Mouse (Mus musculus) intestine, postnatal 0 days (tissue): ENCODE results near the gene Ltc4s. TPM values are rescaled to one million over a fixed set of nuclear protein-coding genes. Genes with fewer than 3 reads are reported as not detected.

ENCODE experiments used
- ATAC-seq: fragments of 200-750 bp; cut with Nextera tagmentation; 2 replicates; pipeline ENCODE4 v1.8.0; 2017; ENCODE audit warnings: mild to moderate bottlenecking, moderate TSS enrichment, moderate library complexity
- H3K27ac ChIP-seq: fragments of 300-500 bp; sonication (generic); 2 replicates; pipeline ENCODE4 v1.5.1; 2014; ENCODE audit warnings: mild to moderate bottlenecking, low read depth, low read length, moderate library complexity
- H3K27me3 ChIP-seq: fragments of 300-500 bp; sonication (generic); replicated peaks from 2 replicates; pipeline ENCODE4 v1.6.1; 2014; ENCODE audit warnings: low read length, mixed read lengths; ENCODE audit not compliant: control insufficient read depth, insufficient read depth
- H3K36me3 ChIP-seq: fragments of 300-500 bp; sonication (generic); 2 replicates; pipeline ENCODE4 v1.6.1; 2014; ENCODE audit warnings: mild to moderate bottlenecking, moderate library complexity; ENCODE audit not compliant: control insufficient read depth, insufficient read depth
- H3K4me1 ChIP-seq: fragments of 300-500 bp; sonication (generic); replicated peaks from 2 replicates; pipeline ENCODE4 v1.6.1; 2014; ENCODE audit warnings: antibody characterized with exemption, low read length, mixed read lengths; ENCODE audit not compliant: control insufficient read depth, insufficient read depth
- H3K4me2 ChIP-seq: fragments of 300-500 bp; sonication (generic); replicated peaks from 2 replicates; pipeline ENCODE4 v1.6.1; 2014; ENCODE audit warnings: low read depth, mild to moderate bottlenecking, moderate library complexity
- H3K4me3 ChIP-seq: fragments of 300-500 bp; sonication (generic); 2 replicates; pipeline ENCODE4 v1.5.1; 2014; ENCODE audit warnings: low read depth, low read length
- H3K9ac ChIP-seq: fragments of 300-500 bp; sonication (generic); 2 replicates; pipeline ENCODE4 v1.6.1; 2014; ENCODE audit warnings: mild to moderate bottlenecking, low read depth, low read length
- H3K9me3 ChIP-seq: fragments of 300-500 bp; sonication (generic); 2 replicates; pipeline ENCODE4 v1.6.1; 2016; ENCODE audit warnings: mixed run types; ENCODE audit not compliant: control insufficient read depth
- CTCF ChIP-seq: sonication (generic); IDR thresholded peaks from 2 replicates; pipeline ENCODE4 v1.5.1; 2016; ENCODE audit warnings: low read depth, mild to moderate bottlenecking, control low read depth, antibody characterized with exemption, moderate library complexity
- WGBS: fragments of 180-500 bp; shearing (Covaris S2); extraction: QIAGEN DNeasy Blood & Tissue Kit; methylation state at CpG from one replicate; pipeline ENCODE4 v1.1.7; 2014; 5-methylcytosine and 5-hydroxymethylcytosine counted together
- polyA plus RNA-seq: library from polyadenylated mRNA; unstranded; fragments of >200 nt; fragmentation: Nextera tagmentation; extraction: Ambion mirVana; gene quantifications from 2 replicates; pipeline ENCODE4 v1.2.1, GENCODE M21; 2015

Ltc4s gene
- polyA plus RNA-seq, 1 experiment from 2014 or later = 39.5 TPM

DNA sequence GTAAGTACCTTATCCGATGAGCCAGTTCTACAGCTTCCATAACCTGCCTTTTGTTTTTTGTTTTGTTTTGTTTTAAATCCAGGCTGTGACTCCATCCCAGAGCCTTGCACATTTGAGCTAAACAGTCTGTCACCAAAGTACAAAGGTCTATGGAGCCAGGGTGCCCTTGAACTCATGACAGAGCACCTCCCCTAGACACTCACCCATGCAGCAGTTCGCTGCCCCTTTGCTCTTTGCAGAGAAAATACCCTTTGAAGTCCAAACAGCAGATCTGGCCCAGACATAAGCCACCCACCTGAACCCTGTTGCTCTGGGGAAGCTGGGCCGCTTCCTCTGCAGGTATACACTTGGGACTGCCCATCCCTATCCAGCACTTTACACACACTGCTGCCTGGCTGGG is 36.8 kb downstream of the Ltc4s start:
- Histone ChIP-seq H3K27ac (peak overlapping the region; percentile 46; the same call in 1 of the 2 replicates), H3K9me3 (no peaks in the 10 kb centered on the region), H3K27me3 (no peaks in the 10 kb centered on the region), H3K36me3 (peaks cover 84% of the 10 kb centered on the region), H3K4me1 (no peaks in the 10 kb centered on the region), H3K4me3 (no peak overlapping the region), H3K9ac (no peak overlapping the region), H3K4me2 (no peak overlapping the region)
- no peak for ATAC-seq
- WGBS = 85% methylated on average over 3 of the region's 3 CpGs
- no peak for TF ChIP-seq CTCF

DNA sequence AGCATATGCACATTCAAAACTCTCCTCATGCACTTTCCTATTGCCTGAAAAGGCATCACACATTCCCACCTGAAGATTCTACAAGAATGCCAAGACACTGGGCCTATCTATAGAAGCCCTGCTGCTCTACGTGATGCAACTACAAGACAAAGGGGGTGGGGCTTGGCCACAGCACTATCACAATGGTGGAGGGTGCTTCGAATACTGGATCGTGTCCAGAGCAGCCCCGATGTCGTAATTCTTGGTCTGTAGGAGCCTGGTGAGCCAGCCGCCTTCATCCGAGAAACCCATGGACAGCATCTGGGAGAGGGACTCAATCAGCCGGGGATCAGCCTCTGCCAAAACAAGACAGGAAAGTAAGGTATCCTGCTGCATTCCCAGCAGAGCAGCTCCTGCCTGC is 37.8 kb downstream of the Ltc4s start:
- H3K4me2 ChIP-seq = no peak overlapping the region
- H3K36me3 ChIP-seq = peaks cover 74% of the 10 kb centered on the region
- H3K27me3 ChIP-seq = no peaks in the 10 kb centered on the region
- H3K4me1 ChIP-seq = no peaks in the 10 kb centered on the region
- no peaks in the 10 kb centered on the region for H3K9me3 ChIP-seq
- no peak overlapping the region for H3K27ac ChIP-seq
- no peak for TF ChIP-seq CTCF
- no peak for ATAC-seq
- H3K4me3 ChIP-seq = no peak overlapping the region
- 75% methylated on average over 8 of the region's 8 CpGs for WGBS
- H3K9ac ChIP-seq = no peak overlapping the region

DNA sequence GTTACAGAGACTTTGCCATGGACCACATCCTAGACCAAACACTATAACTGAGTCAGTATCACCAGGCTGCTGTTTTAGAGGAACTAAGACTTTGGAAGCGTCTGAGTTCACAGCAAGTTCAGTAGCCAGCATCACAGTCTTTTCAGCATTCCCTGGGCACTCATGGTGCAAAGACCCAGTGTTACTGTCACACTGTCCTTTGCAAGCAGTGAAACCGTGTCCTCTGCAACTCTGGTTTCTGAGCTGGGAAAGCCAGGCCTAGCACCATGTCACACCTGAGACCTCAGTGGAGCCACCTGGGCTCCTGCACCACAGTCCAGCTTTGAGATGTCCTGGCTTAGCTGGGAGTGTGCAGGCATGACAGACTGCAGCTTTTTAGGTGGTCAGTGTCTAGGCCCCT is 39.5 kb downstream of the Ltc4s start:
- no peak for ATAC-seq
- 93% methylated on average over 2 of the region's 2 CpGs for WGBS
- H3K27me3 ChIP-seq = no peaks in the 10 kb centered on the region
- no peak for TF ChIP-seq CTCF
- H3K4me1 ChIP-seq = no peaks in the 10 kb centered on the region
- no peak overlapping the region for H3K9ac ChIP-seq
- H3K4me3 ChIP-seq = no peak overlapping the region
- no peaks in the 10 kb centered on the region for H3K9me3 ChIP-seq
- no peak overlapping the region for H3K4me2 ChIP-seq
- peaks cover 57% of the 10 kb centered on the region for H3K36me3 ChIP-seq
- 0 out of 2 replicates have a peak overlapping the region, but pooled peaks have one; percentile 15 for H3K27ac ChIP-seq

DNA sequence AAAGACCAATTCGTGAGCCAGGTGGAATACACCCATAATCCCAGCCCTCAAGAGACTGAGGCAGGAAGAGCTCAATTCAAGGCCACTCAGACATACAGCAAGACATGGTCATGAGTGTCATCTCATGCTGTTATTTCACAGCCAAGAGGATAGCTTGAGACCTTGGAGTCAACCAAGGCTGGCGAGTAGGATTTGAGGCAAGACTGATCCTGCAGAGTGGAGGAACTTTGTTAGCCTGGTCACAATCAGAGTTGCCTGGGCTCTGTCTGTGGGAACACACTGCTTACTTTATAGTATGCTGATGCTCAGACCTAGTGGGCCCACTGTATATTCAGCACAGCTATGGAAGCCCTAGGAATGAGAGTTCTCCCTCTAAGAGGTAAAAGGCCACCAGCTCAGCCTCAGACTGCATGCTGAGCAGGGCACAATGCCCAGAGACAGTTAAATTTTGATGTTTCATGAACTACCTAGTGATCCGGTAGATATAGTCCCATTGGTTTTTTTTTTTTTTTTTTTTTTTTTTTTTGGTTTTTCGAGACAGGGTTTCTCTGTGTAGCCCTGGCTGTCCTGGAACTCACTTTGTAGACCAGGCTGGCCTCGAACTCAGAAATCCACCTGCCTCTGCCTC is 40.1 kb downstream of the Ltc4s start:
- peaks cover 53% of the 10 kb centered on the region for H3K36me3 ChIP-seq
- 83% methylated on average over 4 of the region's 5 CpGs for WGBS
- H3K4me3 ChIP-seq = no peak overlapping the region
- H3K27me3 ChIP-seq = no peaks in the 10 kb centered on the region
- H3K9ac ChIP-seq = no peak overlapping the region
- peak overlapping the region; percentile 66; the same call in 1 of the 2 replicates for H3K27ac ChIP-seq
- H3K4me2 ChIP-seq = no peak overlapping the region
- H3K9me3 ChIP-seq = no peaks in the 10 kb centered on the region
- no peak for ATAC-seq
- no peaks in the 10 kb centered on the region for H3K4me1 ChIP-seq
- no peak for TF ChIP-seq CTCF

DNA sequence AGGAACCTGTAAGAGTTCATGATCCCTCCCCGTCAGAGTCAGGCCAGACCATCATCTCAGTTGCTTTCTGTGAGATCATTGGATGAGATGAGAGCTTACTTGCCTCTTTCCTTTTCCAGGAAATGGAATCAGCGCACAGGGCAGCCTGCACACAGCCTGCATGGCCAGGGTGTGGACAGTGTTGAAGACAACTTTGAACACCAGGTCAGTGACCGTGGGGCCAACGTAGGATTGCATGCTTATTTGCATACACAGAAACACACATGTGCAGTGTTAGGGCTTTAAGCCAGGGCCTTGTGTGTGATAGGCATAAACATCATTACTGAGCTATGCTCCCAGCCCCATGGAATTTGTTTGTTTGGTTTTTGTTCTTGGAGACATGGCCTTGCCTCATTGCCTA is 40.9 kb downstream of the Ltc4s start:
- H3K9ac ChIP-seq = no peak overlapping the region
- no peaks in the 10 kb centered on the region for H3K9me3 ChIP-seq
- no peaks in the 10 kb centered on the region for H3K27me3 ChIP-seq
- 56% methylated on average over 4 of the region's 4 CpGs for WGBS
- peaks cover 45% of the 10 kb centered on the region for H3K36me3 ChIP-seq
- peak overlapping the region; percentile 66 for H3K27ac ChIP-seq
- ATAC-seq = peak; percentile 68
- no peaks in the 10 kb centered on the region for H3K4me1 ChIP-seq
- TF ChIP-seq CTCF = no peak
- H3K4me2 ChIP-seq = no peak overlapping the region
- H3K4me3 ChIP-seq = no peak overlapping the region

DNA sequence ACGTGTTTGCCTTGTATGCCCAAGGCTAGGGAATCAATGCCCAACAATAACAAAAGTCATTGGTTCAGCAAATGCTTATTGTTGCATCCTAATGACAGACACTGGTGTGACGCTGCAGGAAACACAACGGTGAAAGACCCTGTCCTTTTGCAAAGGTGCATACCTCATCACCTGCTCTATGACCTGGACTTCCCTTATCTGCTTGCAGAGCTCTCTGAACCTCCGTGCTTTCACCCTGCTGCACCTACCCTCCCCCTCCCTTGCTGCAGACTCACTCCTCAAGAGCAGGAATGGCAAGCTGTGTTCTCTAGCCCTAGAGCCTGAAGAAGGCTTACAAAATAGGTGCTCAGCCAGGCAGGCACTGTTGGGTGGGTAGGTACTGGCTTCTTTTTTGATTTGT is 43.6 kb downstream of the Ltc4s start:
- no peak overlapping the region for H3K4me2 ChIP-seq
- H3K4me1 ChIP-seq = no peaks in the 10 kb centered on the region
- ATAC-seq = peak; percentile 64
- no peak overlapping the region for H3K4me3 ChIP-seq
- H3K9me3 ChIP-seq = no peaks in the 10 kb centered on the region
- no peak for TF ChIP-seq CTCF
- H3K27ac ChIP-seq = peak overlapping the region; percentile 78
- no peaks in the 10 kb centered on the region for H3K27me3 ChIP-seq
- peaks cover 18% of the 10 kb centered on the region for H3K36me3 ChIP-seq
- no peak overlapping the region for H3K9ac ChIP-seq
- WGBS = 47% methylated on average over 4 of the region's 4 CpGs
